Mouse (Mus musculus) lung, embryonic 16.5 days (tissue): ENCODE measurements around the gene Cmtm3. TPM values are rescaled to one million over a fixed set of nuclear protein-coding genes. Genes with fewer than 3 reads are reported as not detected.

Experiments
- ATAC-seq: fragments of 200-750 bp; cut with Nextera tagmentation; 2 replicates; pipeline ENCODE4 v1.8.0; 2017; ENCODE audit warnings: low read depth, mild to moderate bottlenecking, moderate library complexity
- H3K27ac ChIP-seq: fragments of 300-500 bp; sonication (generic); 2 replicates; pipeline ENCODE4 v1.5.1; 2014; ENCODE audit warnings: mild to moderate bottlenecking, control low read depth, low read length
- H3K27me3 ChIP-seq: fragments of 300-500 bp; sonication (generic); 2 replicates; pipeline ENCODE4 v1.6.1; 2014; ENCODE audit warnings: low read depth, low read length, mixed read lengths; ENCODE audit not compliant: control insufficient read depth, insufficient read depth
- H3K36me3 ChIP-seq: fragments of 300-500 bp; sonication (generic); 2 replicates; pipeline ENCODE4 v1.6.1; 2014; ENCODE audit warnings: low read length; ENCODE audit not compliant: control insufficient read depth, insufficient read depth
- H3K4me1 ChIP-seq: fragments of 300-500 bp; sonication (generic); replicated peaks from 2 replicates; pipeline ENCODE4 v1.6.1; 2014; ENCODE audit warnings: low read length, mixed read lengths; ENCODE audit not compliant: control insufficient read depth, insufficient read depth
- H3K4me2 ChIP-seq: fragments of 300-500 bp; sonication (generic); 2 replicates; pipeline ENCODE4 v1.6.1; 2014; ENCODE audit warnings: low read depth, low read length, control low read depth
- H3K4me3 ChIP-seq: fragments of 300-500 bp; sonication (generic); 2 replicates; pipeline ENCODE4 v1.5.1; 2014; ENCODE audit warnings: mild to moderate bottlenecking, low read length, control low read depth
- H3K9ac ChIP-seq: fragments of 300-500 bp; sonication (generic); 2 replicates; pipeline ENCODE4 v1.6.1; 2014; ENCODE audit warnings: low read length, control low read depth
- H3K9me3 ChIP-seq: fragments of 300-500 bp; sonication (generic); 2 replicates; pipeline ENCODE4 v1.6.1; 2016; ENCODE audit warnings: low read length; ENCODE audit not compliant: control insufficient read depth
- WGBS: fragments of 180-500 bp; shearing (Covaris S2); extraction: QIAGEN DNeasy Blood & Tissue Kit; methylation state at CpG from one replicate; pipeline ENCODE4 v1.1.7; 2014; 5-methylcytosine and 5-hydroxymethylcytosine counted together
- polyA plus RNA-seq: library from polyadenylated mRNA; unstranded; fragments of >200 nt; fragmentation: Nextera tagmentation; extraction: Ambion mirVana; gene quantifications from 2 replicates; pipeline ENCODE4 v1.2.1, GENCODE M21; 2015

Cmtm3 gene
- polyA plus RNA-seq, 1 experiment from 2014 or later: 142 TPM

DNA sequence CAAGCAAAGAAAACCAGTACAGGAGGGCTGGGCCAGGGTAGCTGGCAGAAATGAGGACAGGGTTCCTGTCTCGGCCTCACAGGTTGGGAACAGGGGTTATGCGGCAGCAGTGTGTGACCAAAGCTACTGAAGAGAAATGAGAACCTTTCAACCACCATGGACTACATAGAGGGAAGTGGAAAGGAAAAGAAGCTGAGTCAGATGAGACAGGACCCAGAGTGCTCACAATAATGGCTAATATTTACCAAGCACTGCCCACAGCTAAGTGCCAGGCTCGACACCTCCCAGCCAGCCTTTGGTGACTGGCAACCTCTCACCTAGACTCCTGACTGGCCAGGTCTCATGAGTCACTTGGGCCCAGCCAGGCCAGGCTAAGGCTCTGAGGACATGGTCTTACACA lies 44.8 kb downstream of the Cmtm3 start:
- WGBS: 70% methylated on average over 3 of the region's 3 CpGs
- no peak overlapping the region for H3K9ac ChIP-seq
- no peak overlapping the region for H3K4me2 ChIP-seq
- no peak for ATAC-seq
- H3K4me1 ChIP-seq: peaks cover 27% of the 10 kb centered on the region
- no peak overlapping the region for H3K4me3 ChIP-seq
- no peak overlapping the region for H3K27ac ChIP-seq
- no peaks in the 10 kb centered on the region for H3K36me3 ChIP-seq
- no peaks in the 10 kb centered on the region for H3K27me3 ChIP-seq
- no peaks in the 10 kb centered on the region for H3K9me3 ChIP-seq

DNA sequence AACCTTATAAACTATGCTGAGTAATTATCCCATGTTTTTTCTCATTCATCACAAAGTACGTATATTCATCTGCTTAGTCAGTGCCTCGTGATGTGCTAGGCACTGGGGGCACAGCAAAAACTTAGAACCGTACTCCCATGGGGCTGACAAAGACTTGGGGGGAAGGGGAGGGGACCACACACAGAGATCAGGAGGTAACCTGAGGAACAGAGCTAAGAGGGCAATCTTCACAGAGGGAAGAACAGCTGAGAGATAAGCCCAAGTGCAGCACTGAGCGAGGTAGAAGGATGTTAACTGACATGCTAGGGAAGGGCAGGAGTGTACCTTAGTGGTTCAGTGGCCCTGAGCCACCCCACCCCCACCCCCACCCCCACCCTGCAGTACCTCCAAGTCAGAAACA lies 47.5 kb downstream of the Cmtm3 start:
- Histone ChIP-seq H3K27me3 (no peaks in the 10 kb centered on the region), H3K4me2 (no peak overlapping the region), H3K36me3 (no peaks in the 10 kb centered on the region), H3K9ac (no peak overlapping the region), H3K27ac (no peak overlapping the region), H3K4me3 (no peak overlapping the region), H3K9me3 (no peaks in the 10 kb centered on the region), H3K4me1 (peaks cover 27% of the 10 kb centered on the region)
- ATAC-seq: no peak
- WGBS: 31% methylated on average over 4 of the region's 4 CpGs

DNA sequence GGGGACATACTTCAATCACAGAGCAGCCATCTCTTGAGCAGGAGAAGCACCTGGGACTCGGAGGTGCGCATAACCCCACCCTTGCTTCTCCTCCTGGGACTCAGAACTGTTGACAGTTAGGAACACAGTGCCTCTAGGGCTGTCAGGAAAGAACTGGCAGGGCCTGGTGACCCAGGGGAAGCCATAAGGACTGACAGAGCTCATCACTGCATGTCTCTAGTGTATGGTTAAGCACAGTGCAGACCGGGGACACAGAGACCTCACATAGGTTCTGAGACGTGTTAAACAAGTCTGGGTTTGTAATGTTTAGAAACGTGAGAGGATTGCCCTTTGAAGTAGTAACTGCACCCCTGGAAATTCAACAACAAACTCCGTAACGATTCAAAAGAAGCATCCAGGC lies 48.3 kb downstream of the Cmtm3 start:
- Histone ChIP-seq H3K27me3 (no peaks in the 10 kb centered on the region), H3K9ac (no peak overlapping the region), H3K4me2 (no peak overlapping the region), H3K4me1 (peaks cover 27% of the 10 kb centered on the region), H3K36me3 (no peaks in the 10 kb centered on the region), H3K27ac (no peak overlapping the region), H3K9me3 (no peaks in the 10 kb centered on the region), H3K4me3 (no peak overlapping the region)
- WGBS: 32% methylated on average over 7 of the region's 7 CpGs
- 0 out of 2 replicates have a peak, but pooled peaks have one; percentile 17 for ATAC-seq

GRCm38 (mm10) chr8:104387980-104388379 lies 48.8 kb downstream of the Cmtm3 start:
- Histone ChIP-seq H3K9me3 (no peaks in the 10 kb centered on the region), H3K4me1 (peaks cover 27% of the 10 kb centered on the region), H3K36me3 (no peaks in the 10 kb centered on the region), H3K27ac (no peak overlapping the region), H3K27me3 (no peaks in the 10 kb centered on the region), H3K4me3 (no peak overlapping the region), H3K9ac (no peak overlapping the region), H3K4me2 (no peak overlapping the region)
- 45% methylated on average over 2 of the region's 2 CpGs for WGBS
- ATAC-seq: peak; percentile 71

GRCm38 (mm10) chr8:104390245-104390644 lies 51.0 kb downstream of the Cmtm3 start:
- no peak overlapping the region for H3K4me3 ChIP-seq
- 76% methylated on average over 8 of the region's 8 CpGs for WGBS
- ATAC-seq: no peak
- no peak overlapping the region; the same call in 1 of the 2 replicates for H3K27ac ChIP-seq
- H3K36me3 ChIP-seq: no peaks in the 10 kb centered on the region
- H3K4me1 ChIP-seq: peaks cover 27% of the 10 kb centered on the region
- H3K9me3 ChIP-seq: no peaks in the 10 kb centered on the region
- H3K9ac ChIP-seq: no peak overlapping the region
- H3K4me2 ChIP-seq: no peak overlapping the region
- H3K27me3 ChIP-seq: no peaks in the 10 kb centered on the region

DNA sequence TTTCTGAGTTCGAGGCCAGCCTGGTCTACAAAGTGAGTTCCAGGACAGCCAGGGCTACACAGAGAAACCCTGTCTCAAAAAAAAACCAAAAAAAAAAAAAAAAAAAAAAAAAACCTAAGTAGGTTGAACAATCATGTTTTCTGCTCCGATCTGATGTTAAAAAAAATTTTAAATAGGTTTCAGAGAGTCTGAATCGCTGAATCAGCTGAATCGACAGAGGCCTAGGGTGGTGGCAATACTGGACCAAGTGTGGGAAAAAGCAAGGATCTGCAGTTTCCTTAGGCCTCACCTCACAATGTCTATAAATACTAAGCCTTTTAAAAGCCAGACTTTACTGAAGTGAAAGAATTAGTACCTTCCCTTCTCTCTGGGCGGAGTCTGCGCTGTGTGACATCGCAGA lies 53.9 kb downstream of the Cmtm3 start:
- no peak for ATAC-seq
- no peak overlapping the region for H3K27ac ChIP-seq
- no peaks in the 10 kb centered on the region for H3K36me3 ChIP-seq
- 86% methylated on average over 7 of the region's 7 CpGs for WGBS
- no peak overlapping the region for H3K9ac ChIP-seq
- 0 out of 2 replicates have a peak, but pooled peaks cover 4% of the 10 kb centered on the region for H3K9me3 ChIP-seq
- peaks cover 12% of the 10 kb centered on the region for H3K4me1 ChIP-seq
- H3K4me2 ChIP-seq: 0 out of 2 replicates have a peak overlapping the region, but pooled peaks have one; percentile 19
- H3K27me3 ChIP-seq: no peaks in the 10 kb centered on the region
- H3K4me3 ChIP-seq: no peak overlapping the region

GRCm38 (mm10) chr8:104393767-104394166 lies 54.6 kb downstream of the Cmtm3 start:
- H3K4me1 ChIP-seq: peaks cover 11% of the 10 kb centered on the region
- no peaks in the 10 kb centered on the region for H3K27me3 ChIP-seq
- peak overlapping the region; percentile 96 for H3K4me2 ChIP-seq
- no peak overlapping the region for H3K9ac ChIP-seq
- H3K9me3 ChIP-seq: 0 out of 2 replicates have a peak, but pooled peaks cover 4% of the 10 kb centered on the region
- 52% methylated on average over 6 of the region's 6 CpGs for WGBS
- peak; percentile 48 for ATAC-seq
- no peaks in the 10 kb centered on the region for H3K36me3 ChIP-seq
- H3K4me3 ChIP-seq: no peak overlapping the region
- peak overlapping the region; percentile 14; the same call in 1 of the 2 replicates for H3K27ac ChIP-seq

GRCm38 (mm10) chr8:104394801-104395702 lies 55.8 kb downstream of the Cmtm3 start:
- Histone ChIP-seq H3K27me3 (no peaks in the 10 kb centered on the region), H3K4me3 (peak overlapping the region; percentile 85), H3K9ac (peak overlapping the region; percentile 95), H3K36me3 (no peaks in the 10 kb centered on the region), H3K4me2 (peak overlapping the region; percentile 96), H3K27ac (peak overlapping the region; percentile 76), H3K9me3 (0 out of 2 replicates have a peak, but pooled peaks cover 4% of the 10 kb centered on the region), H3K4me1 (peaks cover 11% of the 10 kb centered on the region)
- ATAC-seq: peak; percentile 71
- WGBS: under 1% methylated on average over 54 of the region's 82 CpGs

- Histone ChIP-seq H3K36me3 (no peaks in the 10 kb centered on the region), H3K9me3 (0 out of 2 replicates have a peak, but pooled peaks cover 4% of the 10 kb centered on the region), H3K27ac (peak within 1 kb of the TSS; percentile 76), H3K4me2 (peak within 1 kb of the TSS; percentile 96), H3K9ac (peak within 1 kb of the TSS; percentile 95), H3K27me3 (no peaks in the 10 kb centered on the region), H3K4me3 (peak within 1 kb of the TSS; percentile 85), H3K4me1 (peaks cover 11% of the 10 kb centered on the region)
- WGBS: 2% methylated on average over 24 of the region's 54 CpGs
- ATAC-seq: peak; percentile 87
These were observed 56.6 kb downstream of the Cmtm3 start, which contains the start of gene Cmtm4 for GRCm38 (mm10) chr8:104395703-104396357. Cmtm4 (minus strand) TSS chr8:104395807.
